In genomic region chr2:52537645-52538044, GRCm38 (mm10) we compare ENCODE assay signal across 23 mouse cellular contexts.
DNase-seq lines count a peak whose midpoint lies in the region; ATAC-seq lines count a peak whose summit lies in the region.
"Had no signal": no experiment of that assay in that cellular context is flagged by ENCODE, and none has a peak within 500 bp of the region (broad histone marks: within the 10 kb centered on the region; RNA-seq: fewer than 3 reads in every experiment).

No protein-coding gene starts in this region.

- DNase-seq in gastrocnemius, adult 18-20 months (ENCODE audit: low spot score): peak; percentile 33
- no peak for DNase-seq in gastrocnemius, postnatal 4 days (ENCODE audit: low spot score in 2 of 2)
- peak; percentile 18 for DNase-seq in lung, postnatal 25 days (ENCODE audit: low spot score)
- DNase-seq in lung, postnatal 4 days: no peak
- DNase-seq in cerebellum, postnatal 25 days: peak; percentile 65 to 70
- DNase-seq in layer of hippocampus, postnatal 36 days: no peak
- DNase-seq: adrenal gland, postnatal 25 days; forebrain, postnatal 0 days; heart, postnatal 4 days; kidney, postnatal 36 days; lung, adult 2 months; spleen, adult 18-20 months; thymus, postnatal 4 days had no signal

- no peak overlapping the region for H3K4me3 ChIP-seq in midbrain, embryonic 16.5 days (ENCODE audit: low read depth, low read length)
- H3K4me3 ChIP-seq in hindbrain, embryonic 13.5 days: no peak overlapping the region
- H3K4me3 ChIP-seq: embryonic facial prominence, embryonic 13.5 days; left cerebral cortex, adult 2 months; limb, embryonic 10.5 days; midbrain, embryonic 13.5 days had no signal

- H3K27ac ChIP-seq in midbrain, embryonic 16.5 days (ENCODE audit: low read length): no peak overlapping the region
- no peak overlapping the region for H3K27ac ChIP-seq in hindbrain, embryonic 13.5 days
- H3K27ac ChIP-seq: embryonic facial prominence, embryonic 13.5 days; left cerebral cortex, adult 2 months; limb, embryonic 10.5 days; midbrain, embryonic 13.5 days had no signal

- H3K27me3 ChIP-seq in midbrain, embryonic 16.5 days (ENCODE audit: control insufficient read depth, insufficient read depth, low read depth, low read length): no peaks in the 10 kb centered on the region
- H3K27me3 ChIP-seq in hindbrain, embryonic 13.5 days: no peaks in the 10 kb centered on the region
- H3K27me3 ChIP-seq: embryonic facial prominence, embryonic 13.5 days; midbrain, embryonic 13.5 days had no signal

- H3K9me3 ChIP-seq in midbrain, embryonic 16.5 days (replicated peaks; ENCODE audit: control insufficient read depth, low read length, poor library complexity, severe bottlenecking): no peaks in the 10 kb centered on the region
- H3K9me3 ChIP-seq in hindbrain, embryonic 13.5 days: no peaks in the 10 kb centered on the region
- H3K9me3 ChIP-seq: embryonic facial prominence, embryonic 13.5 days; G1E; limb, embryonic 10.5 days; midbrain, embryonic 13.5 days had no signal

- H3K36me3 ChIP-seq in midbrain, embryonic 16.5 days (ENCODE audit: control insufficient read depth, insufficient read depth, low read length): no peaks in the 10 kb centered on the region
- H3K36me3 ChIP-seq in hindbrain, embryonic 13.5 days: no peaks in the 10 kb centered on the region
- H3K36me3 ChIP-seq: embryonic facial prominence, embryonic 13.5 days; G1E; limb, embryonic 10.5 days; midbrain, embryonic 13.5 days had no signal

- WGBS in midbrain, embryonic 16.5 days: 94% methylated on average over 3 of the region's 3 CpGs
- 94% methylated on average over 3 of the region's 3 CpGs for WGBS in hindbrain, embryonic 13.5 days

- H3K9ac ChIP-seq in midbrain, embryonic 16.5 days (ENCODE audit: low read depth, low read length): no peak overlapping the region
- no peak overlapping the region for H3K9ac ChIP-seq in hindbrain, embryonic 13.5 days
- H3K9ac ChIP-seq: embryonic facial prominence, embryonic 13.5 days; forebrain, postnatal 0 days; midbrain, embryonic 13.5 days had no signal

- H3K4me1 ChIP-seq in midbrain, embryonic 16.5 days (ENCODE audit: control insufficient read depth, insufficient read depth, low read length): no peaks in the 10 kb centered on the region
- no peaks in the 10 kb centered on the region for H3K4me1 ChIP-seq in hindbrain, embryonic 13.5 days (replicated peaks)
- H3K4me1 ChIP-seq: limb, embryonic 10.5 days; midbrain, embryonic 13.5 days had no signal

- ATAC-seq in midbrain, embryonic 16.5 days: no peak
- no peak for ATAC-seq in hindbrain, embryonic 13.5 days (ENCODE audit: low FRiP score)
- ATAC-seq: forebrain, postnatal 0 days; hindbrain, embryonic 16.5 days; intestine, embryonic 16.5 days; midbrain, embryonic 13.5 days had no signal

- no peak overlapping the region for H3K4me2 ChIP-seq in midbrain, embryonic 16.5 days (ENCODE audit: low read length)
- H3K4me2 ChIP-seq in hindbrain, embryonic 13.5 days: no peak overlapping the region
- H3K4me2 ChIP-seq: embryonic facial prominence, embryonic 13.5 days; liver, embryonic 11.5 days; midbrain, embryonic 13.5 days had no signal

Comparison
In these comparisons a context has a peak if more than half of its experiments do, and no peak if none do; other contexts are left out.
1. DNase-seq: peak in gastrocnemius, adult 18-20 months (single experiment), lung, postnatal 25 days (single experiment) and cerebellum, postnatal 25 days (2 of 2); none in gastrocnemius, postnatal 4 days (0 of 2), lung, postnatal 4 days (0 of 2) and layer of hippocampus, postnatal 36 days (0 of 2).